Mouse (Mus musculus): Measurements from ENCODE around the gene Ppp1r12c. TPM values are rescaled to one million over a fixed set of nuclear protein-coding genes. Genes with fewer than 3 reads are reported as not detected.
A peak's percentile ranks its signal among the peaks of the same experiment; 100 is the strongest.
"Not testable (repeated sequence)": the region's sequence is repeated elsewhere in the genome, so short reads cannot be mapped to it uniquely, and the experiment has no call there.

Gene Ppp1r12c
- total and polyA plus RNA-seq, 2 experiments = 21.8 to 22.2 TPM

GRCm38 (mm10) chr7:4527302-4527689 lies 25.8 kb upstream of the Ppp1r12c start:
- 72% methylated on average over 18 of the region's 18 CpGs for whole genome bisulfite sequencing
- Histone ChIP-seq H3K4me3 (ENCODE audit: insufficient read depth, low read depth, low read length) (0 out of 2 replicates have a peak overlapping the region, but pooled peaks have one; percentile 10), H3K27me3 (ENCODE audit: control insufficient read depth, insufficient read depth, low read length) (no peaks in the 10 kb centered on the region), H3K4me1 (ENCODE audit: control insufficient read depth, insufficient read depth, low read length) (peaks cover 2% of the 10 kb centered on the region; the same call in 1 of the 2 replicates), H3K79me2 (ENCODE audit: control insufficient read depth, insufficient read depth, low read length) (no peaks in the 10 kb centered on the region), H3K9ac (ENCODE audit: low read depth, low read length) (no peak overlapping the region), H3K36me3 (ENCODE audit: control insufficient read depth, insufficient read depth, low read length) (no peaks in the 10 kb centered on the region), H3K27ac (replicated peaks; ENCODE audit: insufficient read depth, low read depth, low read length) (no peak overlapping the region)
- TF ChIP-seq CTCF (IDR thresholded peaks at IDR 0.05; ENCODE audit: low read depth, low read length) (no peak), POLR2A (IDR thresholded peaks at IDR 0.05; ENCODE audit: extremely low read depth, insufficient read depth, low read length) (no peak)
- DNase-seq (ENCODE audit: extremely low read depth, low read depth, low spot score) = no peak

GRCm38 (mm10) chr7:4526341-4527301 lies 25.1 kb upstream of the Ppp1r12c start:
- TF ChIP-seq CTCF (IDR thresholded peaks at IDR 0.05; ENCODE audit: low read depth, low read length) (peak; percentile 64), POLR2A (IDR thresholded peaks at IDR 0.05; ENCODE audit: extremely low read depth, insufficient read depth, low read length) (no peak)
- Histone ChIP-seq H3K27me3 (ENCODE audit: control insufficient read depth, insufficient read depth, low read length) (no peaks in the 10 kb centered on the region), H3K9ac (ENCODE audit: low read depth, low read length) (peak overlapping the region; percentile 58), H3K4me3 (ENCODE audit: insufficient read depth, low read depth, low read length) (peak overlapping the region; percentile 54), H3K79me2 (ENCODE audit: control insufficient read depth, insufficient read depth, low read length) (no peaks in the 10 kb centered on the region), H3K36me3 (ENCODE audit: control insufficient read depth, insufficient read depth, low read length) (no peaks in the 10 kb centered on the region), H3K4me1 (ENCODE audit: control insufficient read depth, insufficient read depth, low read length) (peaks cover 2% of the 10 kb centered on the region; the same call in 1 of the 2 replicates), H3K27ac (replicated peaks; ENCODE audit: insufficient read depth, low read depth, low read length) (no peak overlapping the region)
- DNase-seq (ENCODE audit: extremely low read depth, low read depth, low spot score) = peak; percentile 10
- WGBS = 36% methylated on average over 40 of the region's 40 CpGs

GRCm38 (mm10) chr7:4524212-4524922 lies 22.9 kb upstream of the Ppp1r12c start, which contains the start of gene Tnni3:
TSS of gene Tnni3 (minus strand) at chr7:4524229.
- H3K79me2 ChIP-seq (ENCODE audit: control insufficient read depth, insufficient read depth, low read length); H3K27me3 ChIP-seq (ENCODE audit: control insufficient read depth, insufficient read depth, low read length); H3K4me3 ChIP-seq (ENCODE audit: insufficient read depth, low read depth, low read length); H3K4me1 ChIP-seq (ENCODE audit: control insufficient read depth, insufficient read depth, low read length); H3K9ac ChIP-seq (ENCODE audit: low read depth, low read length); H3K27ac ChIP-seq (replicated peaks; ENCODE audit: insufficient read depth, low read depth, low read length); H3K36me3 ChIP-seq (ENCODE audit: control insufficient read depth, insufficient read depth, low read length): not testable (repeated sequence)
- peak; percentile 82 for TF ChIP-seq CTCF (IDR thresholded peaks at IDR 0.05; ENCODE audit: low read depth, low read length)
- WGBS = 62% methylated on average over 15 of the region's 15 CpGs
- peak; percentile 35 for DNase-seq (ENCODE audit: extremely low read depth, low read depth, low spot score)

GRCm38 (mm10) chr7:4523205-4524130 lies 22.0 kb upstream of the Ppp1r12c start:
- Histone ChIP-seq H3K4me1 (ENCODE audit: control insufficient read depth, insufficient read depth, low read length) (peaks cover 2% of the 10 kb centered on the region; the same call in 1 of the 2 replicates), H3K36me3 (ENCODE audit: control insufficient read depth, insufficient read depth, low read length) (no peaks in the 10 kb centered on the region), H3K27ac (replicated peaks; ENCODE audit: insufficient read depth, low read depth, low read length) (no peak overlapping the region), H3K79me2 (ENCODE audit: control insufficient read depth, insufficient read depth, low read length) (no peaks in the 10 kb centered on the region), H3K27me3 (ENCODE audit: control insufficient read depth, insufficient read depth, low read length) (peaks cover 7% of the 10 kb centered on the region; the same call in 1 of the 2 replicates), H3K4me3 (ENCODE audit: insufficient read depth, low read depth, low read length) (no peak overlapping the region), H3K9ac (ENCODE audit: low read depth, low read length) (no peak overlapping the region)
- no peak for DNase-seq (ENCODE audit: extremely low read depth, low read depth, low spot score)
- WGBS = 88% methylated on average over 33 of the region's 33 CpGs
- TF ChIP-seq CTCF (IDR thresholded peaks at IDR 0.05; ENCODE audit: low read depth, low read length) (no peak), POLR2A (IDR thresholded peaks at IDR 0.05; ENCODE audit: extremely low read depth, insufficient read depth, low read length) (no peak)

GRCm38 (mm10) chr7:4522292-4522691 lies 20.8 kb upstream of the Ppp1r12c start:
- peaks cover 2% of the 10 kb centered on the region; the same call in 1 of the 2 replicates for H3K4me1 ChIP-seq (ENCODE audit: control insufficient read depth, insufficient read depth, low read length)
- peaks cover 7% of the 10 kb centered on the region; the same call in 1 of the 2 replicates for H3K27me3 ChIP-seq (ENCODE audit: control insufficient read depth, insufficient read depth, low read length)
- H3K9ac ChIP-seq (ENCODE audit: low read depth, low read length) = no peak overlapping the region
- no peak for DNase-seq (ENCODE audit: extremely low read depth, low read depth, low spot score)
- no peaks in the 10 kb centered on the region for H3K79me2 ChIP-seq (ENCODE audit: control insufficient read depth, insufficient read depth, low read length)
- WGBS = 57% methylated on average over 6 of the region's 6 CpGs
- H3K27ac ChIP-seq (replicated peaks; ENCODE audit: insufficient read depth, low read depth, low read length) = no peak overlapping the region
- H3K4me3 ChIP-seq (ENCODE audit: insufficient read depth, low read depth, low read length) = no peak overlapping the region
- TF ChIP-seq CTCF (IDR thresholded peaks at IDR 0.05; ENCODE audit: low read depth, low read length) (no peak), POLR2A (IDR thresholded peaks at IDR 0.05; ENCODE audit: extremely low read depth, insufficient read depth, low read length) (no peak)
- H3K36me3 ChIP-seq (ENCODE audit: control insufficient read depth, insufficient read depth, low read length) = no peaks in the 10 kb centered on the region
